Mouse (Mus musculus) olfactory bulb, adult 2 months (tissue): ENCODE measurements around the gene Npr3. TPM values are rescaled to one million over a fixed set of nuclear protein-coding genes. Genes with fewer than 3 reads are reported as not detected.

Experiments
- H3K27ac ChIP-seq: fragments of 200-500 bp; 2 replicates; pipeline ENCODE4 v1.5.1; 2012; ENCODE audit warnings: low read depth, low read length; ENCODE audit not compliant: insufficient read depth
- H3K4me1 ChIP-seq: fragments of 200-500 bp; 2 replicates; pipeline ENCODE4 v1.6.1; 2012; ENCODE audit warnings: low read length; ENCODE audit not compliant: control insufficient read depth, insufficient read depth
- H3K4me3 ChIP-seq: fragments of 200-500 bp; 2 replicates; pipeline ENCODE4 v1.5.1; 2012; ENCODE audit warnings: mild to moderate bottlenecking, low read depth, low read length, moderate library complexity; ENCODE audit not compliant: insufficient read depth
- CTCF ChIP-seq: fragments of 200-500 bp; IDR thresholded peaks from 2 replicates; pipeline ENCODE4 v1.5.1; 2012; ENCODE audit warnings: low read depth, mild to moderate bottlenecking, low read length, moderate library complexity; ENCODE audit not compliant: insufficient read depth
- POLR2A ChIP-seq: fragments of 200-500 bp; IDR thresholded peaks from 2 replicates; pipeline ENCODE4 v1.6.1; 2012; ENCODE audit warnings: mild to moderate bottlenecking, low read depth, low read length, moderate library complexity; ENCODE audit not compliant: insufficient read depth
- WGBS: fragments of 180-500 bp; shearing (Covaris S2); methylation state at CpG from one replicate; pipeline ENCODE4 v1.1.7; 2018; 5-methylcytosine and 5-hydroxymethylcytosine counted together
- polyA plus RNA-seq: library from polyadenylated mRNA; stranded (reverse); fragments of >200 nt; gene quantifications from 2 replicates; pipeline ENCODE4 v1.2.4, GENCODE M21; 2012; ENCODE audit warnings: low replicate concordance; ENCODE audit not compliant: missing spikeins, insufficient read depth, insufficient read length

Npr3 gene
- polyA plus RNA-seq, 1 experiment: not detected

GRCm38 (mm10) chr15:11893969-11894368, 13.1 kb downstream of the Npr3 start:
- H3K4me3 ChIP-seq: no peak overlapping the region
- WGBS: 90% methylated on average over 9 of the region's 9 CpGs
- no peak for TF ChIP-seq POLR2A
- TF ChIP-seq CTCF: no peak
- no peak overlapping the region for H3K27ac ChIP-seq
- H3K4me1 ChIP-seq: no peaks in the 10 kb centered on the region

- TF ChIP-seq POLR2A: no peak
- no peak for TF ChIP-seq CTCF
- Histone ChIP-seq H3K27ac (no peak overlapping the region), H3K4me3 (no peak overlapping the region), H3K4me1 (no peaks in the 10 kb centered on the region)
- WGBS: 59% methylated on average over 3 of the region's 3 CpGs
Observed at GRCm38 (mm10) chr15:11891395-11891794, 15.7 kb downstream of the Npr3 start.

- Histone ChIP-seq H3K4me3 (no peak overlapping the region), H3K4me1 (0 out of 2 replicates have a peak, but pooled peaks cover 3% of the 10 kb centered on the region), H3K27ac (no peak overlapping the region)
- TF ChIP-seq CTCF (no peak), POLR2A (no peak)
- WGBS: 60% methylated on average over 10 of the region's 10 CpGs
Observed at GRCm38 (mm10) chr15:11882508-11883205, 24.4 kb downstream of the Npr3 start.

GRCm38 (mm10) chr15:11881822-11882221, 25.3 kb downstream of the Npr3 start:
- TF ChIP-seq POLR2A: no peak
- no peak for TF ChIP-seq CTCF
- Histone ChIP-seq H3K4me3 (no peak overlapping the region), H3K27ac (no peak overlapping the region), H3K4me1 (0 out of 2 replicates have a peak, but pooled peaks cover 3% of the 10 kb centered on the region)
- WGBS: 87% methylated on average over 6 of the region's 6 CpGs

GRCm38 (mm10) chr15:11878334-11878733, 28.8 kb downstream of the Npr3 start:
- Histone ChIP-seq H3K4me1 (0 out of 2 replicates have a peak, but pooled peaks cover 3% of the 10 kb centered on the region), H3K27ac (no peak overlapping the region), H3K4me3 (no peak overlapping the region)
- 96% methylated on average over 1 of the region's 1 CpGs for WGBS
- TF ChIP-seq CTCF (no peak), POLR2A (no peak)

GRCm38 (mm10) chr15:11877273-11877672, 29.8 kb downstream of the Npr3 start:
- WGBS: 58% methylated on average over 2 of the region's 2 CpGs
- no peak for TF ChIP-seq POLR2A
- TF ChIP-seq CTCF: no peak
- no peak overlapping the region for H3K27ac ChIP-seq
- no peak overlapping the region for H3K4me3 ChIP-seq
- H3K4me1 ChIP-seq: no peaks in the 10 kb centered on the region

GRCm38 (mm10) chr15:11866918-11867317, 40.2 kb downstream of the Npr3 start:
- WGBS: 79% methylated on average over 3 of the region's 3 CpGs
- no peak overlapping the region for H3K4me3 ChIP-seq
- H3K4me1 ChIP-seq: peaks cover 5% of the 10 kb centered on the region
- no peak overlapping the region for H3K27ac ChIP-seq
- TF ChIP-seq POLR2A: no peak
- TF ChIP-seq CTCF: no peak

GRCm38 (mm10) chr15:11863540-11863818, 43.6 kb downstream of the Npr3 start:
- 83% methylated on average over 6 of the region's 6 CpGs for WGBS
- peaks cover 5% of the 10 kb centered on the region for H3K4me1 ChIP-seq
- H3K27ac ChIP-seq: no peak overlapping the region
- H3K4me3 ChIP-seq: no peak overlapping the region
- TF ChIP-seq POLR2A: no peak

- no peak overlapping the region for H3K4me3 ChIP-seq
- TF ChIP-seq POLR2A (no peak), CTCF (no peak)
- H3K27ac ChIP-seq: no peak overlapping the region
- H3K4me1 ChIP-seq: peaks cover 5% of the 10 kb centered on the region
- 77% methylated on average over 15 of the region's 15 CpGs for WGBS
Observed at GRCm38 (mm10) chr15:11862785-11863539, 44.1 kb downstream of the Npr3 start.

- 48% methylated on average over 7 of the region's 7 CpGs for WGBS
- H3K4me1 ChIP-seq: peaks cover 5% of the 10 kb centered on the region
- H3K4me3 ChIP-seq: no peak overlapping the region
- no peak overlapping the region for H3K27ac ChIP-seq
- TF ChIP-seq CTCF (no peak), POLR2A (no peak)
Observed at GRCm38 (mm10) chr15:11862253-11862652, 44.8 kb downstream of the Npr3 start.
